Mouse (Mus musculus): ENCODE results near the gene Ttc7b. TPM values are rescaled to one million over a fixed set of nuclear protein-coding genes. Genes with fewer than 3 reads are reported as not detected.
A peak's percentile ranks its signal among the peaks of the same experiment; 100 is the strongest.

Gene Ttc7b
- polyA plus RNA-seq, 1 experiment from 2014 or later: 4.0 TPM

DNA sequence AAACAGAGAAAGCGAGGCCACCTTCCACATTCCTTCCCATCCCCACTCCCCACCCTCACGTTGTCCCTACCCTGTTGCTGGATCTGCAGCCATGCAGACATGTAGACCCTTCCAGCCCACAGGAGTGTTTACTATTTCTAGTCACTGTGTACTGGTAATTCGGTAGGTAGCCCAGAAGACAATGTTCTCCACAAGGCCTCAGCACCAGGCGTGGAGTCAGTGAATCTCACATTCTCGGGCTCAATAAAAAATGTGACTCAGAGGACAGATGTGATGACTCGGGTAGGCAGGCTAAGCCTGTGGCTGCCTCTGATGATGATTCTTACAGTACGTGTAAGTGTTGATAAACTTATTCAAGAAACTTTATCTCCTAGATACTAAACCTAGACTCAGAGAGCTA lies 147.8 kb downstream of the Ttc7b start:
- TF ChIP-seq CTCF (IDR thresholded peaks at IDR 0.05; ENCODE audit: low read depth): no peak
- H3K27me3 ChIP-seq (replicated peaks; ENCODE audit: control insufficient read depth, insufficient read depth, low read length): no peaks in the 10 kb centered on the region
- WGBS: 62% methylated on average over 7 of the region's 7 CpGs
- H3K27ac ChIP-seq (ENCODE audit: low read depth, low read length): no peak overlapping the region
- H3K9ac ChIP-seq (ENCODE audit: low read depth, low read length): no peak overlapping the region
- no peak overlapping the region for H3K4me3 ChIP-seq (ENCODE audit: low read depth, low read length)
- H3K4me1 ChIP-seq (replicated peaks; ENCODE audit: control insufficient read depth, insufficient read depth, low read length): no peaks in the 10 kb centered on the region
- no peaks in the 10 kb centered on the region for H3K9me3 ChIP-seq (ENCODE audit: control insufficient read depth)
- peaks cover 45% of the 10 kb centered on the region for H3K36me3 ChIP-seq (ENCODE audit: control insufficient read depth, insufficient read depth)
- ATAC-seq: no peak
- H3K4me2 ChIP-seq (replicated peaks; ENCODE audit: low read depth): no peak overlapping the region

DNA sequence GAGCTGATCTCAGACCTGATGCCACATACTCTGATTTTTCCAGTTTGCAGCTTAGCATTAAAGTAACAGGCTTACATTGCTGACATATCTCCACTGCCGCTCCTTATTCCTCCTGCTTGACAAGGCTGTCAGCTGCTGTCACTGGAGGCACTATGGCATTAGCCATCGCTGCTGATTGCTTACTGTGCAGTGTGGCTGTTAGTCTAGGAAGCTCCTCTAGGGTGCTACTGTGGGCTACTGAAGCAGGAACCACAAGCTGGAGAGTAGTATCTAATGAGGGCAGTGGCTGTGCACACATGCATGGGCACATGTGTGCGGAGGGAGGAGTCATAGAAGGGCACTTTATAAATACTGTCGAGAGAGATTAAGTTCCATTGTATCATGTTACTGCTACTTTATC lies 148.6 kb downstream of the Ttc7b start:
- WGBS: 79% methylated on average over 4 of the region's 4 CpGs
- TF ChIP-seq CTCF (IDR thresholded peaks at IDR 0.05; ENCODE audit: low read depth): 0 out of 2 replicates have a peak, but pooled peaks have one; percentile 15
- no peak overlapping the region for H3K4me2 ChIP-seq (replicated peaks; ENCODE audit: low read depth)
- H3K27me3 ChIP-seq (replicated peaks; ENCODE audit: control insufficient read depth, insufficient read depth, low read length): no peaks in the 10 kb centered on the region
- no peak for ATAC-seq
- H3K9ac ChIP-seq (ENCODE audit: low read depth, low read length): no peak overlapping the region
- no peak overlapping the region for H3K4me3 ChIP-seq (ENCODE audit: low read depth, low read length)
- no peaks in the 10 kb centered on the region for H3K4me1 ChIP-seq (replicated peaks; ENCODE audit: control insufficient read depth, insufficient read depth, low read length)
- no peak overlapping the region for H3K27ac ChIP-seq (ENCODE audit: low read depth, low read length)
- H3K36me3 ChIP-seq (ENCODE audit: control insufficient read depth, insufficient read depth): peaks cover 50% of the 10 kb centered on the region
- H3K9me3 ChIP-seq (ENCODE audit: control insufficient read depth): no peaks in the 10 kb centered on the region

DNA sequence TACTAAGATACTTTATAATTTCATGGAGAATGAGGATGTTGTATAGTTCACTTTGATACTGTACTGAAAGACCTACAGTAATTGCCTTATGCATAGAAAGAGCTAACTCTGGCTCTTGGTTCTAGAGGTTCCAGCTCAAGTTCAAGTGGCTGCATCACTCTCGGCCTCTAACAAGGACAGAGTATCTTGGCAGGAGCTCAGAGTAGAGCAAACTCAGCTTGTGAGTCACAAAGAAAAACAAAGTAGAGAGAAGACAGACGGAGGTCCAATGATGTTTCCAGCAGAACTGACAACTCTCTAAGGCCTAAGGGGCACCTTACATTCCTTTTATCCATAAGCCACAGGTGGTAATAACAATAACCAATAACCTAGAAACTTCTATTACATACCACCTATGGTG lies 150.8 kb downstream of the Ttc7b start:
- Histone ChIP-seq H3K9me3 (ENCODE audit: control insufficient read depth) (no peaks in the 10 kb centered on the region), H3K4me1 (replicated peaks; ENCODE audit: control insufficient read depth, insufficient read depth, low read length) (no peaks in the 10 kb centered on the region), H3K27me3 (replicated peaks; ENCODE audit: control insufficient read depth, insufficient read depth, low read length) (no peaks in the 10 kb centered on the region), H3K4me2 (replicated peaks; ENCODE audit: low read depth) (no peak overlapping the region), H3K9ac (ENCODE audit: low read depth, low read length) (no peak overlapping the region), H3K27ac (ENCODE audit: low read depth, low read length) (no peak overlapping the region), H3K4me3 (ENCODE audit: low read depth, low read length) (no peak overlapping the region), H3K36me3 (ENCODE audit: control insufficient read depth, insufficient read depth) (peaks cover 42% of the 10 kb centered on the region)
- ATAC-seq: no peak
- no peak for TF ChIP-seq CTCF (IDR thresholded peaks at IDR 0.05; ENCODE audit: low read depth)
- WGBS: 82% methylated on average over 2 of the region's 2 CpGs

DNA sequence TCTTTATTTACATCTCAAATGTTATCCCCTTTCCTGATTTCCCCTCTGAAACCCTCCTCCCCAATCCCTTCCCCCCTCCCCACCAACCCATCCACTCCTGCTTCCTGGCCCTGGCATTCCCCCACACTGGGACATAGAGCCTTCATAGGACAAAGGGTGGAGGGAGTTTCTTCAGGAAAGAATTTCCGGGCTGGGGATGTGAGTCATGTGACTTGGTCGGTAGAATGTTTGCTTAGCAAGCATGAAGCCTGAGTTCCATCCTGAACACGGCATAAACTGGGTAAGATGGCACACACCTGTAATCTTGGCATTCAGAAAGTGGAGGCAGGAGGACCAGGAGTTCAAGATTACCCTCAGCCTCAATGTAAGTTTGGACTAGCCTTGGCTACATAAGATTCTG lies 151.4 kb downstream of the Ttc7b start:
- Histone ChIP-seq H3K4me1 (replicated peaks; ENCODE audit: control insufficient read depth, insufficient read depth, low read length) (no peaks in the 10 kb centered on the region), H3K4me3 (ENCODE audit: low read depth, low read length) (no peak overlapping the region), H3K9ac (ENCODE audit: low read depth, low read length) (no peak overlapping the region), H3K27me3 (replicated peaks; ENCODE audit: control insufficient read depth, insufficient read depth, low read length) (no peaks in the 10 kb centered on the region), H3K36me3 (ENCODE audit: control insufficient read depth, insufficient read depth) (peaks cover 38% of the 10 kb centered on the region), H3K27ac (ENCODE audit: low read depth, low read length) (no peak overlapping the region), H3K9me3 (ENCODE audit: control insufficient read depth) (no peaks in the 10 kb centered on the region), H3K4me2 (replicated peaks; ENCODE audit: low read depth) (no peak overlapping the region)
- no peak for ATAC-seq
- TF ChIP-seq CTCF (IDR thresholded peaks at IDR 0.05; ENCODE audit: low read depth): no peak
- 18% methylated on average over 3 of the region's 3 CpGs for WGBS

DNA sequence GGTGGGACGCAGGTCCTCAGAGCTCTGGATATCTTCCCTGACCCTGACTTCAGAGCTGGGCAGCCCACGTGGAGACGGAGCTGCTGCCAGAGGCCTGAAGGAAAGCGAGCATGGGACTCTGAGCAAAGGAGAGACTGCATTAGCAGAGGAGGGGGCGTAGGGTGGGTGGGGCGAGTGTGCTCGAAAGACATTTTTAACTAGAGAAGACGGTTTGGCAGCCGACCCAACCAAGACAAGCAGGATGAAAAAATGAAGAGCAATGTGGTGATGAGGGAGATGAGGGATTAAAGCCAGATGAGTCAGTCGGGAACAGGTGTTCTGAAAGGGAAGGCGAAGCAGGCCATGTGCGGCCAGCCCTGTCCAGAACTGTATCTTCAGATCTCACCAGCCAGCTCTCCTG lies 159.3 kb downstream of the Ttc7b start:
- 85% methylated on average over 12 of the region's 12 CpGs for WGBS
- H3K4me3 ChIP-seq (ENCODE audit: low read depth, low read length): no peak overlapping the region
- no peak for ATAC-seq
- no peaks in the 10 kb centered on the region for H3K27me3 ChIP-seq (replicated peaks; ENCODE audit: control insufficient read depth, insufficient read depth, low read length)
- no peaks in the 10 kb centered on the region for H3K9me3 ChIP-seq (ENCODE audit: control insufficient read depth)
- no peak overlapping the region for H3K9ac ChIP-seq (ENCODE audit: low read depth, low read length)
- peaks cover 17% of the 10 kb centered on the region; the same call in 1 of the 2 replicates for H3K36me3 ChIP-seq (ENCODE audit: control insufficient read depth, insufficient read depth)
- TF ChIP-seq CTCF (IDR thresholded peaks at IDR 0.05; ENCODE audit: low read depth): no peak
- H3K4me1 ChIP-seq (replicated peaks; ENCODE audit: control insufficient read depth, insufficient read depth, low read length): no peaks in the 10 kb centered on the region
- no peak overlapping the region for H3K4me2 ChIP-seq (replicated peaks; ENCODE audit: low read depth)
- H3K27ac ChIP-seq (ENCODE audit: low read depth, low read length): no peak overlapping the region

DNA sequence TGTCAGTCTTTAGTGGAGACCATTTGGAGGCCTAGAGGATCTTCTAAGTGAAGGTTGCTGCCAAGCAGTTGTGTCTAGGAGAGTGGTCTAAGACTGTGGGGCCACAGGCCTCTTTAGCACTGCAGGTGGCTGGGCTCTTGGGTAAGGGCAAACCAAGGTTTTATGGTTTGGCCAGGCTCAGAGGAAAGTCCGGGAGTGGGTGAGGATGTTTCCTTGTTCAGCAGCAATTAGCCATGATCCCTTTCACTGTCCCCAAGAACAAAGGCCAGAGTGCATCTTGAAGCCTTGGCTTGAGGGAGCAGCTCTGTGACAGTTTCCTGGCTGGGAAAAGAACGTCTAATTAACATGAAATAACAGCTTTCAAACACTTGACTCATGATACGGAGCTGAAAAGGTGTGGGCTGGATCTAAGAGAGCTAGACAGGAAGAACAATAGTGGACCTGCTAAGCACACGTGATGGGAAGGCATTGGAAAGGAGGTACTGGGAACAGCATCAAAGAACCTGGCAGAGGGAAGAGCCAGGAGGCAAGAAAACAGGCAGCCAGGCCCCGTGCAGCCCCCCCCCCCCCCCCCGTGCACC lies 162.5 kb downstream of the Ttc7b start:
- Histone ChIP-seq H3K9ac (ENCODE audit: low read depth, low read length) (no peak overlapping the region), H3K4me3 (ENCODE audit: low read depth, low read length) (no peak overlapping the region), H3K27ac (ENCODE audit: low read depth, low read length) (0 out of 2 replicates have a peak overlapping the region, but pooled peaks have one; percentile 7), H3K27me3 (replicated peaks; ENCODE audit: control insufficient read depth, insufficient read depth, low read length) (no peaks in the 10 kb centered on the region), H3K4me1 (replicated peaks; ENCODE audit: control insufficient read depth, insufficient read depth, low read length) (no peaks in the 10 kb centered on the region), H3K4me2 (replicated peaks; ENCODE audit: low read depth) (no peak overlapping the region), H3K9me3 (ENCODE audit: control insufficient read depth) (no peaks in the 10 kb centered on the region), H3K36me3 (ENCODE audit: control insufficient read depth, insufficient read depth) (peaks cover 5% of the 10 kb centered on the region; the same call in 1 of the 2 replicates)
- 56% methylated on average over 6 of the region's 6 CpGs for WGBS
- peak; percentile 74 for ATAC-seq
- no peak for TF ChIP-seq CTCF (IDR thresholded peaks at IDR 0.05; ENCODE audit: low read depth)
